Mouse (Mus musculus) small intestine, adult 2 months (tissue): ENCODE data around the gene Lrrc4c.

Source experiments
- CTCF ChIP-seq: fragments of 200-500 bp; IDR thresholded peaks from 2 replicates; pipeline ENCODE4 v1.5.1; 2012; ENCODE audit warnings: low read depth, mild to moderate bottlenecking, control low read depth, inconsistent platforms, low read length, moderate library complexity, mixed read lengths; ENCODE audit not compliant: insufficient replicate concordance, insufficient read length; ENCODE audit errors: extremely low read depth
- POLR2A ChIP-seq: fragments of 200-500 bp; IDR thresholded peaks from 2 replicates; pipeline ENCODE4 v1.6.1; 2012; ENCODE audit warnings: low read depth, mild to moderate bottlenecking, control low read depth, inconsistent platforms, low read length, moderate library complexity

DNA sequence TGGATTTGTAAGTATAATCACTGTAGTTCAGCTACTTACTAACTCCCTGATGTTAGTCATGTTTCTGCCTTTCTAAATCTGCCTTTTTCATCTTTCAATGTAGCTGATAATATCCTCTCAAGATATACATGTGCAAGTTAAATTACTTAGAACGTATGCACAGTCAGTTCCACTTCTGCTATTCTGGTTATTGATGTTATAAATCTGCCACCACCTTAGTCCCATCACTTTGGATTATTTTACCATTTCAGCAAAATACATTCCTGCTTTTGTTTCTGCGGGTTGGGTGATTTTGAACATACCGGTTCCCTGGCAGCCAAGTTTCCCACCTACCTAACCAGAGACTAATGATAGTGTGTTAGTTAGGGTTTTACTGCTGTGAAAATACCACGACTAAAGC lies 860.4 kb downstream of the Lrrc4c start:
- TF ChIP-seq CTCF (no peak), POLR2A (no peak)
